Mouse (Mus musculus) heart, postnatal 4 days (tissue): ENCODE measurements at regions not wholly inside any gene's neighbourhood (a gene's known extent, or its start where the extent isn't known, plus 50 kb on each side); places are given as distances from the start of the nearest gene placed in this dataset.
A peak's percentile ranks its signal among the peaks of the same experiment; 100 is the strongest.
"Not testable (repeated sequence)": the region's sequence is repeated elsewhere in the genome, so short reads cannot be mapped to it uniquely, and the experiment has no call there.

Source experiments
- DNase-seq: peaks from one replicate; pipeline ENCODE4 v3.0.0; 2021

GRCm38 (mm10) chr17:63712937-63713336 is 149.9 kb upstream of the Fer start:
- DNase-seq, result no peak

- DNase-seq, result no peak
These were observed 147.2 kb upstream of the Fer start for GRCm38 (mm10) chr17:63715687-63716086.

GRCm38 (mm10) chr17:63716161-63716560 is 146.7 kb upstream of the Fer start:
- no peak for DNase-seq

- DNase-seq, result no peak
These were observed 145.7 kb upstream of the Fer start for GRCm38 (mm10) chr17:63717051-63717578.

GRCm38 (mm10) chr17:63718972-63719715 is 143.7 kb upstream of the Fer start:
- no peak for DNase-seq

GRCm38 (mm10) chr17:63719771-63720170 is 143.1 kb upstream of the Fer start:
- DNase-seq, result no peak

- DNase-seq, result peak; percentile 14
These were observed 142.0 kb upstream of the Fer start for GRCm38 (mm10) chr17:63720883-63721282.

- DNase-seq, result peak; percentile 6
These were observed 140.3 kb upstream of the Fer start for GRCm38 (mm10) chr17:63722434-63723004.

- DNase-seq, result no peak
These were observed 124.7 kb upstream of the Fer start for GRCm38 (mm10) chr17:63738206-63738605.

- no peak for DNase-seq
These were observed 123.2 kb upstream of the Fer start for GRCm38 (mm10) chr17:63739710-63740109.

- not testable (repeated sequence) for DNase-seq
These were observed 113.6 kb upstream of the Fer start for GRCm38 (mm10) chr17:63749257-63749656.

- DNase-seq, result no peak
These were observed 108.5 kb upstream of the Fer start for GRCm38 (mm10) chr17:63754399-63754798.

- DNase-seq, result no peak
These were observed 104.8 kb upstream of the Fer start for GRCm38 (mm10) chr17:63757896-63758695.

- no peak for DNase-seq
These were observed 104.0 kb upstream of the Fer start for GRCm38 (mm10) chr17:63758817-63759404.

- no peak for DNase-seq
These were observed 101.8 kb upstream of the Fer start for GRCm38 (mm10) chr17:63761058-63761457.

- DNase-seq, result no peak
These were observed 91.8 kb upstream of the Fer start for GRCm38 (mm10) chr17:63771111-63771510.

- DNase-seq, result no peak
These were observed 78.3 kb upstream of the Fer start for GRCm38 (mm10) chr17:63784381-63785116.

- DNase-seq, result no peak
These were observed 76.4 kb upstream of the Fer start for GRCm38 (mm10) chr17:63786444-63786843.

GRCm38 (mm10) chr17:63794352-63794751 is 68.5 kb upstream of the Fer start:
- DNase-seq, result no peak

- DNase-seq, result no peak
These were observed 64.5 kb upstream of the Fer start for GRCm38 (mm10) chr17:63798381-63798780.

- no peak for DNase-seq
These were observed 63.8 kb upstream of the Fer start for GRCm38 (mm10) chr17:63798961-63799531.

GRCm38 (mm10) chr17:63801411-63801810 is 61.5 kb upstream of the Fer start:
- DNase-seq, result no peak
